Mouse (Mus musculus): ENCODE measurements around the gene Camk2g. TPM values are rescaled to one million over a fixed set of nuclear protein-coding genes. Genes with fewer than 3 reads are reported as not detected.
"Not testable (repeated sequence)": the region's sequence is repeated elsewhere in the genome, so short reads cannot be mapped to it uniquely, and the experiment has no call there.

Camk2g gene
- polyA plus RNA-seq, 1 experiment from 2014 or later: 183 TPM

DNA sequence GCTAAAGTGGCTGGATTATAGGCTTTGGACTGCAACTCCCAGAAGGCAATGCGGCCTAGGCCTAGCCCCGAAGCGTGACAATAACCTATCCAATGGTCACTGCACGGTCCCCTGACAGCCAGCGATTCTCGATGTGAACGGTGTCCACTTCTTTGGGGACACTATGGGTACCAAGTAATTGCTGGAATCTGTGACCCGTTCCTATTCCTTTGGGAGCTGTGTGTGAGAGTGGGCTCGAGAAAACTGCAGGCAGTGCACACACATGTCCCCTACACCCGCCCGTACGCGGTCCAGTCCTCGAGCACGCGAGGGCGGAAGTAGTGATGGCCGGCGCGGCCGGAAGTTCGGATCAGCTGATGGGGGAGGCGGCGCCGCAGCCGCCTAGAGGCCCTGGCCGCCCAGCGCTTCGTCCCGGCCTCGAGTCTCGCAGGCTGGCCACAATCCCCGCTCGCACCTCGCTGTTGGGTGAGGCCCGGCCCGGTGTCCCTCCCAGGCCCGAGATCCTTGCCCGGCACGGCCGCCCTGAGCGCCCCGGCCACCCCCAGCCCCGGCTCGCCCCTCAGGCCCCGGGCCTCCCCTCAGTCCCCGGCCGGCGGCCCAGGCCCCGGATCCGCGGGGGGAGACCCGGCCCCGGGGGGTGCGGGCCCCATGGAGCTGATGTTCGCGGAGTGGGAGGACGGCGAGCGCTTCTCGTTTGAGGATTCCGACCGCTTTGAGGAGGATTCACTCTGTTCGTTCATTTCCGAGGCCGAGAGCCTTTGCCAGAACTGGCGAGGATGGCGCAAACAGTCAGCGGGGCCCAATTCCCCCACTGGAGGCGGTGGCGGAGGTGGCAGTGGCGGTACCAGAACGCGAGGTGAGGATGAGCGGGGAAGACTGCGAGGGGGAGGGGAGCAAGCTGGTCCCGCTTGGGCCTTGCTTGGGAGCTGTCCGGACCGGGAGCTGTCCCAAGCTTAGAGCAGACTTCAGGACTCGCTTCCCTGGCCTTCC lies 86.4 kb downstream of the Camk2g start, which contains the start of gene Zswim8:
Gene Zswim8 (plus strand): TSS at position 352 of the 990 bp plus-strand sequence.
- no peaks in the 10 kb centered on the region for H3K27me3 ChIP-seq
- under 1% methylated on average over 79 of the region's 80 CpGs for WGBS
- H3K4me2 ChIP-seq: peak within 1 kb of the TSS; percentile 63
- peak within 1 kb of the TSS; percentile 99 for H3K9ac ChIP-seq
- peaks cover 30% of the 10 kb centered on the region for H3K4me1 ChIP-seq (replicated peaks)
- H3K4me3 ChIP-seq: peak within 1 kb of the TSS; percentile 98
- peak; percentile 95 for ATAC-seq (ENCODE audit: low FRiP score, low read depth)
- H3K9me3 ChIP-seq: no peaks in the 10 kb centered on the region
- peak within 1 kb of the TSS; percentile 95 for H3K27ac ChIP-seq (replicated peaks)
- H3K36me3 ChIP-seq: peaks cover 32% of the 10 kb centered on the region

DNA sequence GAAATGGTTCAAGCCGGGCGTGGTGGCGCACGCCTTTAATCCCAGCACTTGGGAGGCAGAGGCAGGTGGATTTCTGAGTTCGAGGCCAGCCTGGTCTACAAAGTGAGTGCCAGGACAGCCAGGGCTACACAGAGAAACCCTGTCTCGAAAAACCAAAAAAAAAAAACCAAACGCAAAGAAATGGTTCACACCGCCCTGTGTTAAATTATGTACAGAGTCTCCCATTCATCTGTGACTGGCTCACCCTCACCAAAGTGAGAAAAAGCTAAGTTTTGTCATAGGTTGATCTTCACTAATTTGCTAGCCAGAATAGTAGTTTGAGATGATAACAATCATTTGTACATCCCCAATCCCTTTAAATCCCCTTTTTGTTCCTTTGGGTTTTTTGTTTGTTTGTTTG lies 90.4 kb downstream of the Camk2g start:
- peak overlapping the region; percentile 90 for H3K27ac ChIP-seq (replicated peaks)
- H3K9me3 ChIP-seq; H3K27me3 ChIP-seq; ATAC-seq (ENCODE audit: low FRiP score, low read depth): not testable (repeated sequence)
- peak overlapping the region; percentile 80 for H3K9ac ChIP-seq
- peaks cover 12% of the 10 kb centered on the region; the same call in 1 of the 2 replicates for H3K36me3 ChIP-seq
- H3K4me3 ChIP-seq: peak overlapping the region; percentile 95
- H3K4me2 ChIP-seq: peak overlapping the region; percentile 62
- H3K4me1 ChIP-seq (replicated peaks): peaks cover 52% of the 10 kb centered on the region
- WGBS: 12% methylated on average over 8 of the region's 8 CpGs

DNA sequence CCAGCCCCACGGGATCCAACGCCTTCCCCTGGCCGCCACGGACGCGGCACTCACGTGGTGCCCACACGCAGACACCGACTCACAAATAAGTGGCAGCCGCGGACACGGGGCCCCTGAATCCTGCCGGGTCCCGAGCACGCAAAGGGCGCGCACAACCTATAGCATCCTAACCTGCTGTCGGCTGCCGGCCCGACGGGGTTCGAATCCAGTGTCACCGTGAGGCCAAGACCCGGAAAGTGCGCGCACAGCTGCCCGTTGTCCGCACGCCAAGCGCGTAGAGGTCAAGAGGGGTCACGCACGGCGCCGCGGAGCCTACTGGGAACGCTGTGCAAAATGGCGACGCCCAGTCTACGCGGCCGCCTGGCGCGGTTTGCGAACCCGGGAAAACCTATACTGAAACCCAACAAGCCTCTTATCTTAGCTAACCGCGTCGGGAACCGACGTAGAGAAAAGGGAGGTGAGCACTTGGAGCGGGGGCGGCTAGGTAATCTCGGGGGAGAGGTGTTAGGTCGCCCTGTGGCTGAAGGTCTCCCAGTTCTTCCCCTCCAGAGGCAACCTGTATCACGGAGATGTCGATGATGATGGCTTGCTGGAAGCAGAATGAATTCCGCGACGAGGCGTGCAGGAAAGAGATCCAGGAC lies 91.0 kb downstream of the Camk2g start, which contains the start of gene Chchd1:
Gene Chchd1 (plus strand): TSS at position 266 of the 641 bp plus-strand sequence.
- ATAC-seq (ENCODE audit: low FRiP score, low read depth): peak; percentile 67
- H3K36me3 ChIP-seq: peaks cover 14% of the 10 kb centered on the region; the same call in 1 of the 2 replicates
- under 1% methylated on average over 61 of the region's 61 CpGs for WGBS
- no peaks in the 10 kb centered on the region for H3K9me3 ChIP-seq
- H3K27ac ChIP-seq (replicated peaks): peak within 1 kb of the TSS; percentile 90
- H3K4me2 ChIP-seq: peak within 1 kb of the TSS; percentile 62
- peak within 1 kb of the TSS; percentile 80 for H3K9ac ChIP-seq
- peaks cover 55% of the 10 kb centered on the region for H3K4me1 ChIP-seq (replicated peaks)
- H3K27me3 ChIP-seq: no peaks in the 10 kb centered on the region
- H3K4me3 ChIP-seq: peak within 1 kb of the TSS; percentile 95

DNA sequence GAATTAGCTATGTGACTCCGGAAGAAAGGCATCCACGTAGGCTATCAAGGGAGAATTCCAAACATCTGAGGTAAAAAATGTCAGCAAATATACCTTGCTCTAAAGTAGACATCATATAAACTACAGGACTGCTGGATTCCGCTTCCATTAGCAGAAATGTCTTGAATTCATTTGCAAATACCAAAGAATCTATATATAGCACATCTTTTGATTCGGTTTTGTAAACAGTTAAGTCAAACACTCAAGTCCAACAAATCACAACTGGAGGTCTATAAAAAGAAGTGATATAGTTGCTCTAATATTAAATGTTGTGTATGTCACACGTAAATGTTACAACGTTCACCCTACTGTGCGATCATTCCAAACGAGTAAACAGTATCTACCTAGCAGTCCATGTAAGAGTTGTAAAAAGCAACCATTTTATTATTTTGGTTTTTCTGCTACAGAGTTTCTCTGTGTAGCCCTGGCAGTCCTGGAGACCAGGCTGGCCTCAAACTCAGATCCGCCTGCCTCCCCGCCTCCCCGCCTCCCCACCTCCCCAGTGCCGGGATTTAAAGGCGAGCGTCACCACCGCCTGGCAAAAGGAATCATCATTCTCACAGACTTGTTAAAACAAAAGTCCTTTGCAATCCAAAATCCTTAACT lies 91.7 kb downstream of the Camk2g start:
- Histone ChIP-seq H3K9ac (peak overlapping the region; percentile 80), H3K27me3 (no peaks in the 10 kb centered on the region), H3K27ac (replicated peaks) (peak overlapping the region; percentile 90), H3K4me1 (replicated peaks) (peaks cover 61% of the 10 kb centered on the region), H3K36me3 (peaks cover 14% of the 10 kb centered on the region; the same call in 1 of the 2 replicates), H3K4me2 (peak overlapping the region; percentile 62), H3K4me3 (peak overlapping the region; percentile 95), H3K9me3 (no peaks in the 10 kb centered on the region)
- WGBS: 15% methylated on average over 15 of the region's 15 CpGs
- ATAC-seq (ENCODE audit: low FRiP score, low read depth): no peak; the same call in 1 of the 2 replicates

DNA sequence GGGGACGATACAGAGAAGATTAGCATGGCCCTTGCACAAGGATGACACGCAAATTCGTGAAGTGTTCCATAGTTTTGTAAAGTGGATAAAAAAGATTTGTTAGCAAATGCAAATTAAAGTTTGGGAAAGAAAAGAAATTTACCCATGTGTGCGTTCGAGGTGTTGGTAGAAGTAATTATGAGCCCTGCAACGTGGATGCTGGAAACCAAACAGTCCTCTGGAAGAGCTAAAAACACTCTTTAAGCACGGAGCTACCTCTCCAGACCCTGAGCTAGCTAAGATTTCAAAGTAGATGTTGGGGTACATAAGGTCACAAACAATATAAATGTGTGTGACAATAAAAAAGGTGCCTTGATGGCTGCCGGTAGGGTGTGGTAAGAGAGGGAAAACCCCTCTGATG lies 92.3 kb downstream of the Camk2g start:
- Histone ChIP-seq H3K9me3 (no peaks in the 10 kb centered on the region), H3K36me3 (peaks cover 14% of the 10 kb centered on the region; the same call in 1 of the 2 replicates), H3K9ac (no peak overlapping the region), H3K4me2 (peak overlapping the region; percentile 62), H3K27ac (replicated peaks) (no peak overlapping the region), H3K27me3 (no peaks in the 10 kb centered on the region), H3K4me1 (replicated peaks) (peaks cover 63% of the 10 kb centered on the region), H3K4me3 (peak overlapping the region; percentile 95)
- WGBS: 84% methylated on average over 8 of the region's 8 CpGs
- no peak for ATAC-seq (ENCODE audit: low FRiP score, low read depth)

DNA sequence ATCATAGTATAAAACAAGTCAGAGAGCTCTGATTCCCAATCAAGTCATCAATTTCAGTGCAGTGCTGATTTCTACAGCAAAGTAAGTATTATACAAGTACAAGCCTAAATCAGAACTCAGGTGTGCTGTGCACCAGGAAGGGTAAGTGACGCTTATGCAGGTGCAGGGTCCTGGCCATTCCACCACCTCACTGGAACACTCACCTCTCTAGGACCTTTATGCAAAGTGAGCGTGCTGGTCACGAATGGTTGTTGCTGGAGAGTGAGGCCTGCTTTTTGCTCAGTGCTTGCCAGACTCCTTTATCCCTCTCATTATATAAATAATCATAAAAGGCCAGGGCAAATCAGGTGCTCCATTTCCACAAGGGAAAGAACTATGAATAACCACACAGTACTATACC lies 93.5 kb downstream of the Camk2g start:
- no peaks in the 10 kb centered on the region for H3K27me3 ChIP-seq
- 81% methylated on average over 3 of the region's 3 CpGs for WGBS
- H3K9ac ChIP-seq: no peak overlapping the region
- peaks cover 14% of the 10 kb centered on the region; the same call in 1 of the 2 replicates for H3K36me3 ChIP-seq
- H3K27ac ChIP-seq (replicated peaks): no peak overlapping the region
- no peak for ATAC-seq (ENCODE audit: low FRiP score, low read depth)
- peaks cover 70% of the 10 kb centered on the region for H3K4me1 ChIP-seq (replicated peaks)
- H3K9me3 ChIP-seq: no peaks in the 10 kb centered on the region
- H3K4me3 ChIP-seq: no peak overlapping the region
- H3K4me2 ChIP-seq: no peak overlapping the region

DNA sequence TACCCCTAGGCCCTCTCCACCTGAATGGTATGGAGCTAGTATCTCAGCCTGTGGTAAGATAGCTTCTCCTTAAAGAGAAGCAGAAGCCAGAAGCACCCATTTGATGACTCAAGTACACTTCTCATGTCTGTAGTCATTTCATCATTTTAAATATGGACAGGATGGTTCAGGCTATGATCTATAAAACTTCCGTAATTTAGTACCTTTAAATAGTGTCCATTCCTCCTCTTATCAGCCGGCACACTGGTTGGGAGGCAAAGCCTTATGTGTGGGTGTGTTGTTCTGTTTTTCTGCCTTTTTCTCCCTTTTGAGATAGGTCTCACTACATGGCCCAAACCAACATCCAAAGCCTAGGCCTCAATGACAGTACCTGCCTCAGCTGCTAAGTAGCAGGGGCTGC lies 95.4 kb downstream of the Camk2g start:
- H3K4me2 ChIP-seq: peak overlapping the region; percentile 79
- WGBS: 92% methylated on average over 2 of the region's 2 CpGs
- peaks cover 76% of the 10 kb centered on the region for H3K4me1 ChIP-seq (replicated peaks)
- ATAC-seq (ENCODE audit: low FRiP score, low read depth): no peak
- no peak overlapping the region for H3K27ac ChIP-seq (replicated peaks)
- H3K4me3 ChIP-seq: no peak overlapping the region
- peaks cover 9% of the 10 kb centered on the region for H3K36me3 ChIP-seq
- H3K9ac ChIP-seq: no peak overlapping the region
- no peaks in the 10 kb centered on the region for H3K27me3 ChIP-seq
- H3K9me3 ChIP-seq: no peaks in the 10 kb centered on the region

DNA sequence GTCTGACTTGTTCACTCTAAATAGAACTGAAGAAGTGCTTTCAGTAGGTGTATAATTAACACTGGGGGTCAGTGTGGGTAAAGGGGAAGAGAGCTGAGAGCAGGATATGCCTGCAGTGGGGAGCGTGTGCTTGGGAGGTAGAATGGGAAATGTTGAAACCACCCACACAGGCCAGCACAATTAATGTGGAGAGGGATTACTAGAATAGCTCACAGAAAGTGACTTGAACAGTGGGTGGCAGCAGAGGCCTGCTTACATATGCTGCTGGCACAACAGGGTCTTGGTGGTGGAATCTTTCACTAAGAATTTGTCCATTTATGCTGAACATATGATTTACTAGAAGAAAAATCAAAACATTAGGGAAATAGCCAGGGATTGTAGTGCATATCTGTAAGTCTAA lies 96.9 kb downstream of the Camk2g start:
- Histone ChIP-seq H3K27ac (replicated peaks) (peak overlapping the region; percentile 41; the same call in 1 of the 2 replicates), H3K9ac (peak overlapping the region; percentile 84), H3K27me3 (no peaks in the 10 kb centered on the region), H3K4me2 (peak overlapping the region; percentile 79), H3K4me3 (peak overlapping the region; percentile 77), H3K36me3 (peaks cover 23% of the 10 kb centered on the region), H3K4me1 (replicated peaks) (peaks cover 71% of the 10 kb centered on the region), H3K9me3 (no peaks in the 10 kb centered on the region)
- no peak for ATAC-seq (ENCODE audit: low FRiP score, low read depth)
- WGBS: 6% methylated on average over 1 of the region's 1 CpGs

DNA sequence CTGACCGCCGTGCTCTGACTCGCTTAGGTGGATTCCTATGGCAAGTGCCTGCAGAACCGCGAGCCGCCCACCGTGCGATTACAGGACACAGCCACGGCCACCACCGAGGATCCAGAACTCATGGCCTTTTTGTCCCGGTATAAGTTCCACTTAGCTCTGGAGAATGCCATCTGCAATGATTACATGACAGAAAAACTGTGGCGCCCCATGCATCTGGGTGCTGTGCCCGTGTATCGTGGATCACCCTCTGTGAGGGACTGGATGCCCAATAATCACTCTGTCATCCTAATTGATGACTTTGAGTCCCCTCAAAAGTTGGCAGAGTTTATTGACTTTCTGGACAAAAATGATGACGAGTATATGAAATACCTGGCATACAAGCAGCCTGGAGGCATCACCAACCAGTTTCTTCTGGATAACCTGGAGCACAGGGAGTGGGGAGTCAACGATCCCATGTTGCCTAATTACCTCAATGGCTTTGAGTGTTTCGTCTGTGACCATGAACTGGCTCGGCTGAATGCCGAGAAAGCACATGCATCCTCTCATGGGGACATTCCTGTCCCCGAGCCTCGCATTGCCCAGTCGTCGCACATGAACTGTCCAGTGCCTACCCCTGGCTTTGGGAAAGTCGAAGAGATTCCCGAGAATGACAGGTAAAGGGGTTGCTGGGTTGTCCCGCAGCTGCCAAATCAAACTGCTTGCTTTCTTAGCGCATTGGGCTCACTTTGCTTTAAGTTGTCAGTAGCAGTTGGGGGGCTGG lies 97.9 kb downstream of the Camk2g start:
- H3K9me3 ChIP-seq: no peaks in the 10 kb centered on the region
- H3K27me3 ChIP-seq: no peaks in the 10 kb centered on the region
- no peak for ATAC-seq (ENCODE audit: low FRiP score, low read depth)
- WGBS: 9% methylated on average over 27 of the region's 27 CpGs
- H3K4me2 ChIP-seq: peak overlapping the region; percentile 79
- H3K9ac ChIP-seq: peak overlapping the region; percentile 84
- peaks cover 34% of the 10 kb centered on the region for H3K36me3 ChIP-seq
- H3K4me3 ChIP-seq: peak overlapping the region; percentile 77
- peaks cover 61% of the 10 kb centered on the region for H3K4me1 ChIP-seq (replicated peaks)
- H3K27ac ChIP-seq (replicated peaks): peak overlapping the region; percentile 97

DNA sequence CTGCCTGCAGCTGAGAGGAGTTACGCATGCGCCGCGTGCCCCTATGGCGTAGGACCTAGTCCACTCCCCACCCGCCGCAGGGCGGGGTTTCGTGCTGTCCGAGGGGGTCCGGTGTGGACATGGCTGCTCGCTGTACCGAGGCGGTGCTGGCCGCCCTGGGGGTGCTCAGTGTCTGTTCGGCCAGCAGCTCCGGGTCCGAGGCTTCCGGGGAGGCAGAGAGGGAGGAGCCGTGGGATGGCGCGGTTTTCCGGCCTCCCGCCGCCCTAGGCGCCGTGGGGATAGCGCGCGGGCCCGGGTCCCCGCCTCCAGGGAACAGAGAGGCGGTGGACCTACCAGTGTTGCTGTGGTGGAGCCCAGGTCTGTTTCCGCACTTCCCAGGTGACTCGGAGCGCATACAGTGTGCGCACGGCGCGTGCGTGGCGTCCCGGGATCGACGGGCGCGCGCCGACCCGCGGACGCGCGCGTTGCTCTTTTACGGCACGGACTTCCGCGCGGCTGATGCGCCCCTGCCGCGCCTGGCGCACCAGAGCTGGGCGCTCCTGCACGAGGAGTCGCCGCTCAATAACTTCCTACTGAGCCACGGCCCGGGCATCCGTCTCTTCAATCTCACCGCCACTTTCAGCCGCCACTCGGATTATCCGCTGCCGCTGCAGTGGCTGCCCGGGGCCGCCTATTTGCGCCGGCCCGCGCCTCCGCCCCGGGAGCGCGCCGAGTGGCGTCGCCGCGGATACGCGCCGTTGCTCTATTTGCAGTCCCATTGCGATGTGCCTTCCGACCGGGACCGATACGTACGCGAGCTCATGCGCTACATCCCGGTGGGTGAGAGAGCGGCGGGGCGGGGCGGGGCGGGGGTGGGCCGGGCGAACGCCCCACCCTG lies 98.8 kb downstream of the Camk2g start, which contains the start of gene Fut11:
Gene Fut11 (plus strand): TSS at position 85 of the 877 bp plus-strand sequence.
- H3K4me2 ChIP-seq: peak within 1 kb of the TSS; percentile 79
- no peaks in the 10 kb centered on the region for H3K9me3 ChIP-seq
- peaks cover 53% of the 10 kb centered on the region for H3K4me1 ChIP-seq (replicated peaks)
- peak; percentile 94 for ATAC-seq (ENCODE audit: low FRiP score, low read depth)
- no peaks in the 10 kb centered on the region for H3K27me3 ChIP-seq
- peak within 1 kb of the TSS; percentile 77 for H3K4me3 ChIP-seq
- H3K36me3 ChIP-seq: peaks cover 39% of the 10 kb centered on the region
- under 1% methylated on average over 107 of the region's 111 CpGs for WGBS
- H3K27ac ChIP-seq (replicated peaks): peak within 1 kb of the TSS; percentile 97
- peak within 1 kb of the TSS; percentile 84 for H3K9ac ChIP-seq
